ENCODE assay signal across 10 mouse cellular contexts in the genomic region with DNA sequence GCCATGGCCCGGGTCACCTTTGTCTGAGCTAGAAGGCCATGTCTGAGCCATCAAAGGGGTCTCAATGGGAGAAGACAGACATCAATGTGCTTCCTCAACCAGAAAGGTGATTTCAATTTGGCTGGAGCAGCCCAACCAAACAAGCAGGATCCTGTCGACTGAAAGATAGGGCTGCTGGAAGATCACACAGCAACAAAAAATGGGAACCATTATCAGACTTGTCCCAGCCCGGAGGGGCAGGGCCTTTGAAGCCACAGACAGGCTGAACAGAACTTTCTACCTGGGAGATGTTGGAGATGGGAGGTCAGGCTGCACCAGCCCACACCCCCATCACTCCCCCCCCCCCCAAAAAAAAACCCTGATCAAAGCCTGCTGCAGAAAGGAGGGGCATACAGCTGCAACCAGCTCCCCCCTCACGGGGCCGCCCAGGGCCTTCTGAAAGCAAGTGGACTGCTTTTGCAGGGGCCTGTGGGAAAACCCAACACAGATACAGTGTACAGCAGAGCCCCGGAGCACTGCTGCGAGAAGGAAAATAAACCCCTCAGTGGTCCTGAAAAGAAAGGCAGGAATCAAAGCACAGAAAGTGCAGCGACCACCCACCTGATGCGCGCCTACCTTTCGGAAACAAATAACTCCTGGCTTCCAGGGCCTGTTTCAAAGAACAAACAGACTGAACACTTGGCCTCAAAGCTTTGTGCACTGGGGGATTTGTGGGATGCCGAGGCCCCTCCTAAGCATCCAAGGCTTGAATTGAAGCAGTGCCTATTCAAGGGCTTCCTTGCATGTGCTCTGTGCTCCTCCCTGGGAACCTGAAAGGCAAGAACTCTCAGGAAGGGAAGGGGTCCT.
A peak's percentile ranks its signal among the peaks of the same experiment; 100 is the strongest.
DNase-seq lines count a peak whose midpoint lies in the region; ATAC-seq and TF ChIP-seq lines count a peak whose summit lies in the region.
"Had no signal": no experiment of that assay in that cellular context is flagged by ENCODE, and none has a peak within 500 bp of the region (broad histone marks: within the 10 kb centered on the region; RNA-seq: fewer than 3 reads in every experiment).

No protein-coding gene starts in this region.

- H3K4me3 ChIP-seq in kidney, postnatal 0 days (replicated peaks; ENCODE audit: low read depth, low read length), result no peak overlapping the region
- no peak overlapping the region for H3K4me3 ChIP-seq in hindbrain, embryonic 15.5 days
- no peak overlapping the region for H3K4me3 ChIP-seq in midbrain, embryonic 16.5 days (ENCODE audit: low read depth, low read length)

- ATAC-seq in kidney, postnatal 0 days (replicated peaks; ENCODE audit: low FRiP score, low read depth), result no peak
- no peak for ATAC-seq in hindbrain, embryonic 15.5 days (ENCODE audit: low FRiP score, low read depth)
- peak; percentile 39; the same call in 1 of the 2 replicates for ATAC-seq in midbrain, embryonic 16.5 days

- no peaks in the 10 kb centered on the region for H3K9me3 ChIP-seq in kidney, postnatal 0 days (replicated peaks; ENCODE audit: low read length)
- H3K9me3 ChIP-seq in hindbrain, embryonic 15.5 days, result no peaks in the 10 kb centered on the region
- H3K9me3 ChIP-seq in midbrain, embryonic 16.5 days (replicated peaks; ENCODE audit: control insufficient read depth, low read length, poor library complexity, severe bottlenecking), result no peaks in the 10 kb centered on the region

- no peak overlapping the region for H3K4me2 ChIP-seq in kidney, postnatal 0 days (ENCODE audit: low read length)
- no peak overlapping the region for H3K4me2 ChIP-seq in hindbrain, embryonic 15.5 days
- no peak overlapping the region for H3K4me2 ChIP-seq in midbrain, embryonic 16.5 days (ENCODE audit: low read length)

- H3K27ac ChIP-seq in kidney, postnatal 0 days, result peak overlapping the region; percentile 75
- H3K27ac ChIP-seq in hindbrain, embryonic 15.5 days (replicated peaks), result peak overlapping the region; percentile 67; the same call in 1 of the 2 replicates
- H3K27ac ChIP-seq in midbrain, embryonic 16.5 days (ENCODE audit: low read length), result no peak overlapping the region

- no peak for TF ChIP-seq CTCF in kidney, postnatal 0 days (IDR thresholded peaks at IDR 0.05; ENCODE audit: low read depth)

- no peaks in the 10 kb centered on the region for H3K36me3 ChIP-seq in kidney, postnatal 0 days (ENCODE audit: insufficient read depth, low read length)
- no peaks in the 10 kb centered on the region for H3K36me3 ChIP-seq in hindbrain, embryonic 15.5 days
- no peaks in the 10 kb centered on the region for H3K36me3 ChIP-seq in midbrain, embryonic 16.5 days (ENCODE audit: control insufficient read depth, insufficient read depth, low read length)

- WGBS in kidney, postnatal 0 days, result 61% methylated on average over 12 of the region's 12 CpGs
- WGBS in hindbrain, embryonic 15.5 days, result 34% methylated on average over 12 of the region's 12 CpGs
- 6% methylated on average over 12 of the region's 12 CpGs for WGBS in midbrain, embryonic 16.5 days

- H3K4me1 ChIP-seq in kidney, postnatal 0 days (replicated peaks; ENCODE audit: insufficient read depth, low read length), result peaks cover 29% of the 10 kb centered on the region
- H3K4me1 ChIP-seq in hindbrain, embryonic 15.5 days (replicated peaks), result peaks cover 38% of the 10 kb centered on the region
- peaks cover 4% of the 10 kb centered on the region; the same call in 1 of the 2 replicates for H3K4me1 ChIP-seq in midbrain, embryonic 16.5 days (ENCODE audit: control insufficient read depth, insufficient read depth, low read length)

- H3K27me3 ChIP-seq in kidney, postnatal 0 days (ENCODE audit: insufficient read depth, low read length), result no peaks in the 10 kb centered on the region
- no peaks in the 10 kb centered on the region for H3K27me3 ChIP-seq in hindbrain, embryonic 15.5 days
- no peaks in the 10 kb centered on the region for H3K27me3 ChIP-seq in midbrain, embryonic 16.5 days (ENCODE audit: control insufficient read depth, insufficient read depth, low read depth, low read length)

- DNase-seq in embryo, embryonic 10.5 days (ENCODE audit: low spot score), result peak; percentile 56
- DNase-seq in embryo, embryonic 10 days (ENCODE audit: low spot score), result no peak
- DNase-seq in kidney, postnatal 0 days (ENCODE audit: low spot score), result no peak
- DNase-seq in kidney, postnatal 4 days, result no peak
- DNase-seq in right cerebral cortex, adult 2 months (ENCODE audit: low spot score in 2 of 2), result no peak
- no peak for DNase-seq in spleen, postnatal 4 days (ENCODE audit: low spot score in 2 of 2)
- DNase-seq: cerebellum, adult 8-10 months; thymus, postnatal 36 days had no signal

- no peak overlapping the region for H3K9ac ChIP-seq in kidney, postnatal 0 days (ENCODE audit: low read depth, low read length)
- no peak overlapping the region for H3K9ac ChIP-seq in hindbrain, embryonic 15.5 days
- no peak overlapping the region for H3K9ac ChIP-seq in midbrain, embryonic 16.5 days (ENCODE audit: low read depth, low read length)
